8 mouse cellular contexts compared by ENCODE assay signal in genomic region chr5:64714710-64715109, GRCm38 (mm10).
DNase-seq lines count a peak whose midpoint lies in the region; ATAC-seq lines count a peak whose summit lies in the region.

No protein-coding gene starts in this region.

- no peak overlapping the region for H3K9ac ChIP-seq in neural tube, embryonic 15.5 days (replicated peaks)
- H3K9ac ChIP-seq in embryonic facial prominence, embryonic 15.5 days: no peak overlapping the region
- H3K9ac ChIP-seq in liver, embryonic 13.5 days: peak overlapping the region; percentile 44
- no peak overlapping the region for H3K9ac ChIP-seq in stomach, embryonic 16.5 days (ENCODE audit: low read length)

- peak; percentile 40 for DNase-seq in neural tube, embryonic 10.5 days (ENCODE audit: extremely low spot score, low spot score)
- DNase-seq in liver, embryonic 13.5 days: peak; percentile 88
- no peak for DNase-seq in urinary bladder, adult 18-20 months (ENCODE audit: low spot score in 2 of 2)
- DNase-seq in frontal cortex, postnatal 14 days (ENCODE audit: low spot score in 2 of 2): no peak

- no peaks in the 10 kb centered on the region for H3K9me3 ChIP-seq in neural tube, embryonic 15.5 days (replicated peaks)
- no peaks in the 10 kb centered on the region for H3K9me3 ChIP-seq in embryonic facial prominence, embryonic 15.5 days (replicated peaks)
- no peaks in the 10 kb centered on the region for H3K9me3 ChIP-seq in liver, embryonic 13.5 days (replicated peaks)
- no peaks in the 10 kb centered on the region for H3K9me3 ChIP-seq in stomach, embryonic 16.5 days (replicated peaks; ENCODE audit: control insufficient read depth, low read length)

- H3K4me3 ChIP-seq in neural tube, embryonic 15.5 days (replicated peaks): no peak overlapping the region
- H3K4me3 ChIP-seq in embryonic facial prominence, embryonic 15.5 days (replicated peaks): no peak overlapping the region
- peak overlapping the region; percentile 24; the same call in 1 of the 2 replicates for H3K4me3 ChIP-seq in liver, embryonic 13.5 days (replicated peaks)
- no peak overlapping the region for H3K4me3 ChIP-seq in stomach, embryonic 16.5 days (replicated peaks; ENCODE audit: low read length)

- H3K36me3 ChIP-seq in neural tube, embryonic 15.5 days: no peaks in the 10 kb centered on the region
- H3K36me3 ChIP-seq in embryonic facial prominence, embryonic 15.5 days: no peaks in the 10 kb centered on the region
- H3K36me3 ChIP-seq in liver, embryonic 13.5 days: no peaks in the 10 kb centered on the region
- H3K36me3 ChIP-seq in stomach, embryonic 16.5 days (ENCODE audit: control insufficient read depth, insufficient read depth, low read length): no peaks in the 10 kb centered on the region

- no peak for ATAC-seq in neural tube, embryonic 15.5 days (ENCODE audit: low FRiP score)
- ATAC-seq in embryonic facial prominence, embryonic 15.5 days (ENCODE audit: insufficient number of reproducible peaks, low FRiP score, low TSS enrichment, low read depth): peak; percentile 72
- peak; percentile 100 for ATAC-seq in liver, embryonic 13.5 days (ENCODE audit: low read depth)
- peak; percentile 79 for ATAC-seq in stomach, embryonic 16.5 days (ENCODE audit: insufficient read depth, low FRiP score)
- no peak for ATAC-seq in monocyte, adult 5-6 weeks (replicated peaks; ENCODE audit: insufficient number of reproducible peaks, low FRiP score, low TSS enrichment, poor library complexity, severe bottlenecking)

- H3K4me2 ChIP-seq in neural tube, embryonic 15.5 days: no peak overlapping the region
- H3K4me2 ChIP-seq in embryonic facial prominence, embryonic 15.5 days (replicated peaks): no peak overlapping the region
- H3K4me2 ChIP-seq in liver, embryonic 13.5 days: peak overlapping the region; percentile 45
- no peak overlapping the region for H3K4me2 ChIP-seq in stomach, embryonic 16.5 days (ENCODE audit: low read depth, low read length)

- WGBS in neural tube, embryonic 15.5 days: 64% methylated on average over 7 of the region's 7 CpGs
- 56% methylated on average over 7 of the region's 7 CpGs for WGBS in embryonic facial prominence, embryonic 15.5 days
- 27% methylated on average over 7 of the region's 7 CpGs for WGBS in liver, embryonic 13.5 days (ENCODE audit: insufficient replicate concordance)
- WGBS in stomach, embryonic 16.5 days: 70% methylated on average over 7 of the region's 7 CpGs

- no peaks in the 10 kb centered on the region; the same call in 1 of the 2 replicates for H3K4me1 ChIP-seq in neural tube, embryonic 15.5 days
- no peaks in the 10 kb centered on the region for H3K4me1 ChIP-seq in embryonic facial prominence, embryonic 15.5 days
- H3K4me1 ChIP-seq in liver, embryonic 13.5 days (replicated peaks): peaks cover 57% of the 10 kb centered on the region
- H3K4me1 ChIP-seq in stomach, embryonic 16.5 days (ENCODE audit: control insufficient read depth, insufficient read depth, low read length): peaks cover 5% of the 10 kb centered on the region; the same call in 1 of the 2 replicates

- H3K27ac ChIP-seq in neural tube, embryonic 15.5 days (replicated peaks): no peak overlapping the region
- H3K27ac ChIP-seq in embryonic facial prominence, embryonic 15.5 days (replicated peaks): no peak overlapping the region
- H3K27ac ChIP-seq in liver, embryonic 13.5 days: peak overlapping the region; percentile 77
- H3K27ac ChIP-seq in stomach, embryonic 16.5 days (ENCODE audit: low read length): no peak overlapping the region

- H3K27me3 ChIP-seq in neural tube, embryonic 15.5 days (replicated peaks): no peaks in the 10 kb centered on the region
- no peaks in the 10 kb centered on the region for H3K27me3 ChIP-seq in embryonic facial prominence, embryonic 15.5 days
- H3K27me3 ChIP-seq in liver, embryonic 13.5 days: no peaks in the 10 kb centered on the region
- H3K27me3 ChIP-seq in stomach, embryonic 16.5 days (ENCODE audit: control insufficient read depth, insufficient read depth, low read length): no peaks in the 10 kb centered on the region

Comparison
In these comparisons a context has a peak if more than half of its experiments do, and no peak if none do; other contexts are left out.
1. DNase-seq: peak in neural tube, embryonic 10.5 days (single experiment) and liver, embryonic 13.5 days (single experiment); none in urinary bladder, adult 18-20 months (0 of 2) and frontal cortex, postnatal 14 days (0 of 2).
2. ATAC-seq: peak in embryonic facial prominence, embryonic 15.5 days (single experiment), liver, embryonic 13.5 days (single experiment) and stomach, embryonic 16.5 days (single experiment); none in neural tube, embryonic 15.5 days (single experiment) and monocyte, adult 5-6 weeks (single experiment).